Mouse (Mus musculus): ENCODE data around the gene Nceh1. TPM values are rescaled to one million over a fixed set of nuclear protein-coding genes. Genes with fewer than 3 reads are reported as not detected.

Nceh1 gene
- polyA plus RNA-seq, 1 experiment from 2014 or later, result 4.9 TPM

GRCm38 (mm10) chr3:27161645-27162409, 20.9 kb upstream of the Nceh1 start:
- no peak overlapping the region for H3K27ac ChIP-seq (replicated peaks)
- H3K36me3 ChIP-seq, result no peaks in the 10 kb centered on the region
- no peaks in the 10 kb centered on the region for H3K9me3 ChIP-seq (replicated peaks)
- no peak for DNase-seq (ENCODE audit: low spot score)
- WGBS, result 90% methylated on average over 6 of the region's 6 CpGs
- no peak overlapping the region for H3K4me3 ChIP-seq
- H3K4me1 ChIP-seq, result 0 out of 2 replicates have a peak, but pooled peaks cover 3% of the 10 kb centered on the region
- H3K27me3 ChIP-seq (ENCODE audit: low read depth, poor library complexity, severe bottlenecking), result no peaks in the 10 kb centered on the region

- Histone ChIP-seq H3K27me3 (ENCODE audit: low read depth, poor library complexity, severe bottlenecking) (no peaks in the 10 kb centered on the region), H3K36me3 (no peaks in the 10 kb centered on the region), H3K27ac (replicated peaks) (no peak overlapping the region), H3K4me1 (0 out of 2 replicates have a peak, but pooled peaks cover 3% of the 10 kb centered on the region), H3K4me3 (no peak overlapping the region), H3K9me3 (replicated peaks) (no peaks in the 10 kb centered on the region)
- DNase-seq (ENCODE audit: low spot score), result no peak
- 78% methylated on average over 2 of the region's 2 CpGs for WGBS
These were observed 20.4 kb upstream of the Nceh1 start for GRCm38 (mm10) chr3:27162410-27162804.

GRCm38 (mm10) chr3:27165481-27166065, 17.2 kb upstream of the Nceh1 start:
- no peak for DNase-seq (ENCODE audit: low spot score)
- Histone ChIP-seq H3K27me3 (ENCODE audit: low read depth, poor library complexity, severe bottlenecking) (no peaks in the 10 kb centered on the region), H3K27ac (replicated peaks) (no peak overlapping the region), H3K9me3 (replicated peaks) (no peaks in the 10 kb centered on the region), H3K4me1 (no peaks in the 10 kb centered on the region), H3K36me3 (no peaks in the 10 kb centered on the region), H3K4me3 (no peak overlapping the region)
- WGBS, result 80% methylated on average over 3 of the region's 3 CpGs

GRCm38 (mm10) chr3:27170257-27170656, 12.5 kb upstream of the Nceh1 start:
- Histone ChIP-seq H3K4me3 (no peak overlapping the region), H3K27ac (replicated peaks) (no peak overlapping the region), H3K4me1 (no peaks in the 10 kb centered on the region), H3K9me3 (replicated peaks) (no peaks in the 10 kb centered on the region), H3K27me3 (ENCODE audit: low read depth, poor library complexity, severe bottlenecking) (no peaks in the 10 kb centered on the region), H3K36me3 (no peaks in the 10 kb centered on the region)
- WGBS, result 79% methylated on average over 1 of the region's 1 CpGs
- no peak for DNase-seq (ENCODE audit: low spot score)

- Histone ChIP-seq H3K4me3 (no peak overlapping the region), H3K9me3 (replicated peaks) (no peaks in the 10 kb centered on the region), H3K36me3 (no peaks in the 10 kb centered on the region), H3K4me1 (peaks cover 12% of the 10 kb centered on the region), H3K27ac (replicated peaks) (no peak overlapping the region), H3K27me3 (ENCODE audit: low read depth, poor library complexity, severe bottlenecking) (peaks cover 12% of the 10 kb centered on the region; the same call in 1 of the 2 replicates)
- no peak for DNase-seq (ENCODE audit: low spot score)
- 83% methylated on average over 8 of the region's 8 CpGs for WGBS
These were observed 3.1 kb upstream of the Nceh1 start for GRCm38 (mm10) chr3:27179711-27180110.

- 13% methylated on average over 19 of the region's 19 CpGs for WGBS
- H3K4me3 ChIP-seq, result peak overlapping the region; percentile 75
- H3K27ac ChIP-seq (replicated peaks), result peak overlapping the region; percentile 82
- H3K4me1 ChIP-seq, result peaks cover 12% of the 10 kb centered on the region
- peak; percentile 14 for DNase-seq (ENCODE audit: low spot score)
- peaks cover 12% of the 10 kb centered on the region; the same call in 1 of the 2 replicates for H3K27me3 ChIP-seq (ENCODE audit: low read depth, poor library complexity, severe bottlenecking)
- H3K9me3 ChIP-seq (replicated peaks), result no peaks in the 10 kb centered on the region
- H3K36me3 ChIP-seq, result no peaks in the 10 kb centered on the region
These were observed 923 bp downstream of the Nceh1 start for GRCm38 (mm10) chr3:27183601-27184175.

- Histone ChIP-seq H3K27me3 (ENCODE audit: low read depth, poor library complexity, severe bottlenecking) (peaks cover 12% of the 10 kb centered on the region; the same call in 1 of the 2 replicates), H3K9me3 (replicated peaks) (no peaks in the 10 kb centered on the region), H3K4me1 (peaks cover 10% of the 10 kb centered on the region), H3K27ac (replicated peaks) (no peak overlapping the region), H3K36me3 (no peaks in the 10 kb centered on the region), H3K4me3 (no peak overlapping the region)
- WGBS, result 74% methylated on average over 1 of the region's 1 CpGs
- no peak for DNase-seq (ENCODE audit: low spot score)
These were observed 5.6 kb downstream of the Nceh1 start for GRCm38 (mm10) chr3:27188386-27188785.

GRCm38 (mm10) chr3:27189320-27190261, 6.8 kb downstream of the Nceh1 start:
- no peak for DNase-seq (ENCODE audit: low spot score)
- H3K4me1 ChIP-seq, result 0 out of 2 replicates have a peak, but pooled peaks cover 4% of the 10 kb centered on the region
- H3K4me3 ChIP-seq, result no peak overlapping the region
- H3K9me3 ChIP-seq (replicated peaks), result no peaks in the 10 kb centered on the region
- no peaks in the 10 kb centered on the region for H3K36me3 ChIP-seq
- H3K27ac ChIP-seq (replicated peaks), result no peak overlapping the region
- WGBS, result 80% methylated on average over 14 of the region's 14 CpGs
- peaks cover 2% of the 10 kb centered on the region; the same call in 1 of the 2 replicates for H3K27me3 ChIP-seq (ENCODE audit: low read depth, poor library complexity, severe bottlenecking)

- no peak overlapping the region for H3K27ac ChIP-seq (replicated peaks)
- H3K9me3 ChIP-seq (replicated peaks), result no peaks in the 10 kb centered on the region
- H3K27me3 ChIP-seq (ENCODE audit: low read depth, poor library complexity, severe bottlenecking), result no peaks in the 10 kb centered on the region
- H3K4me3 ChIP-seq, result no peak overlapping the region
- DNase-seq (ENCODE audit: low spot score), result no peak
- 0 out of 2 replicates have a peak, but pooled peaks cover 4% of the 10 kb centered on the region for H3K4me1 ChIP-seq
- H3K36me3 ChIP-seq, result no peaks in the 10 kb centered on the region
- 93% methylated on average over 4 of the region's 4 CpGs for WGBS
These were observed 8.1 kb downstream of the Nceh1 start for GRCm38 (mm10) chr3:27190865-27191264.

GRCm38 (mm10) chr3:27191856-27192255, 9.1 kb downstream of the Nceh1 start:
- Histone ChIP-seq H3K27ac (replicated peaks) (no peak overlapping the region), H3K27me3 (ENCODE audit: low read depth, poor library complexity, severe bottlenecking) (no peaks in the 10 kb centered on the region), H3K4me3 (no peak overlapping the region), H3K36me3 (no peaks in the 10 kb centered on the region), H3K9me3 (replicated peaks) (no peaks in the 10 kb centered on the region), H3K4me1 (0 out of 2 replicates have a peak, but pooled peaks cover 4% of the 10 kb centered on the region)
- no peak for DNase-seq (ENCODE audit: low spot score)
- WGBS, result 92% methylated on average over 6 of the region's 6 CpGs

- H3K4me3 ChIP-seq, result no peak overlapping the region
- no peaks in the 10 kb centered on the region for H3K9me3 ChIP-seq (replicated peaks)
- 70% methylated on average over 6 of the region's 6 CpGs for WGBS
- no peak overlapping the region for H3K27ac ChIP-seq (replicated peaks)
- DNase-seq (ENCODE audit: low spot score), result no peak
- no peaks in the 10 kb centered on the region for H3K27me3 ChIP-seq (ENCODE audit: low read depth, poor library complexity, severe bottlenecking)
- H3K4me1 ChIP-seq, result 0 out of 2 replicates have a peak, but pooled peaks cover 4% of the 10 kb centered on the region
- no peaks in the 10 kb centered on the region for H3K36me3 ChIP-seq
These were observed 11.1 kb downstream of the Nceh1 start for GRCm38 (mm10) chr3:27193844-27194317.

- H3K27ac ChIP-seq (replicated peaks), result no peak overlapping the region
- no peak for DNase-seq (ENCODE audit: low spot score)
- H3K4me3 ChIP-seq, result no peak overlapping the region
- no peaks in the 10 kb centered on the region for H3K9me3 ChIP-seq (replicated peaks)
- WGBS, result 87% methylated on average over 4 of the region's 4 CpGs
- no peaks in the 10 kb centered on the region for H3K36me3 ChIP-seq
- H3K4me1 ChIP-seq, result no peaks in the 10 kb centered on the region
- no peaks in the 10 kb centered on the region for H3K27me3 ChIP-seq (ENCODE audit: low read depth, poor library complexity, severe bottlenecking)
These were observed 12.4 kb downstream of the Nceh1 start for GRCm38 (mm10) chr3:27195153-27195552.

Data from midbrain, embryonic 10.5 days (tissue).